Mouse (Mus musculus) liver, adult 2 months (tissue): Measurements from ENCODE around the gene Dglucy. TPM values are rescaled to one million over a fixed set of nuclear protein-coding genes. Genes with fewer than 3 reads are reported as not detected.

Source experiments
- DNase-seq: peaks from one replicate; pipeline ENCODE4 v3.0.0-alpha.2; 2011; ENCODE audit warnings: low read depth, low spot score; ENCODE audit errors: extremely low read depth
- H3K27ac ChIP-seq: fragments of 200-500 bp; replicated peaks from 2 replicates; pipeline ENCODE4 v1.5.1; 2012; ENCODE audit warnings: low read depth, mild to moderate bottlenecking, control low read depth, inconsistent platforms, low read length; ENCODE audit not compliant: insufficient read depth
- H3K27me3 ChIP-seq: fragments of 200-500 bp; 2 replicates; pipeline ENCODE4 v1.6.1; 2012; ENCODE audit warnings: mild to moderate bottlenecking, moderate library complexity, low read length, inconsistent platforms; ENCODE audit not compliant: control insufficient read depth, insufficient read depth
- H3K36me3 ChIP-seq: fragments of 200-500 bp; 2 replicates; pipeline ENCODE4 v1.6.1; 2012; ENCODE audit warnings: low read length, inconsistent platforms; ENCODE audit not compliant: control insufficient read depth, insufficient read depth
- H3K4me1 ChIP-seq: fragments of 200-500 bp; 2 replicates; pipeline ENCODE4 v1.6.1; 2011; ENCODE audit warnings: low read length; ENCODE audit not compliant: control insufficient read depth, insufficient read depth
- H3K4me3 ChIP-seq: fragments of 200-500 bp; 2 replicates; pipeline ENCODE4 v1.5.1; 2011; ENCODE audit warnings: low read depth, mild to moderate bottlenecking, control low read depth, low read length, moderate library complexity; ENCODE audit not compliant: insufficient read depth
- H3K79me2 ChIP-seq: fragments of 200-500 bp; 2 replicates; pipeline ENCODE4 v1.6.1; 2012; ENCODE audit warnings: inconsistent platforms, mild to moderate bottlenecking, low read length, moderate library complexity; ENCODE audit not compliant: control insufficient read depth, insufficient read depth
- H3K9ac ChIP-seq: fragments of 200-500 bp; 2 replicates; pipeline ENCODE4 v1.6.1; 2012; ENCODE audit warnings: low read depth, mild to moderate bottlenecking, control low read depth, inconsistent platforms, low read length
- CTCF ChIP-seq: fragments of 200-500 bp; IDR thresholded peaks from 2 replicates; pipeline ENCODE4 v1.5.1; 2011; ENCODE audit warnings: low read depth, low read length, control low read depth
- POLR2A ChIP-seq: fragments of 200-500 bp; IDR thresholded peaks from 2 replicates; pipeline ENCODE4 v1.6.1; 2011; ENCODE audit warnings: low read length, control low read depth; ENCODE audit not compliant: insufficient read depth; ENCODE audit errors: extremely low read depth
- WGBS: fragments of 180-500 bp; shearing (Covaris S2); methylation state at CpG from one replicate; pipeline ENCODE4 v1.1.7; 2018; 5-methylcytosine and 5-hydroxymethylcytosine counted together
- polyA plus RNA-seq: library from polyadenylated mRNA; depleted of rRNA; stranded (reverse); fragments of >200 nt; gene quantifications from 2 replicates; pipeline ENCODE4 v1.2.3, GENCODE M21; 2012
- total RNA-seq: library from RNA; depleted of rRNA; stranded (reverse); fragments of >200 nt; gene quantifications from 2 replicates; pipeline ENCODE4 v1.2.3, GENCODE M21; 2014

Dglucy gene
- total and polyA plus RNA-seq, 2 experiments: 35.2 to 36.8 TPM

DNA sequence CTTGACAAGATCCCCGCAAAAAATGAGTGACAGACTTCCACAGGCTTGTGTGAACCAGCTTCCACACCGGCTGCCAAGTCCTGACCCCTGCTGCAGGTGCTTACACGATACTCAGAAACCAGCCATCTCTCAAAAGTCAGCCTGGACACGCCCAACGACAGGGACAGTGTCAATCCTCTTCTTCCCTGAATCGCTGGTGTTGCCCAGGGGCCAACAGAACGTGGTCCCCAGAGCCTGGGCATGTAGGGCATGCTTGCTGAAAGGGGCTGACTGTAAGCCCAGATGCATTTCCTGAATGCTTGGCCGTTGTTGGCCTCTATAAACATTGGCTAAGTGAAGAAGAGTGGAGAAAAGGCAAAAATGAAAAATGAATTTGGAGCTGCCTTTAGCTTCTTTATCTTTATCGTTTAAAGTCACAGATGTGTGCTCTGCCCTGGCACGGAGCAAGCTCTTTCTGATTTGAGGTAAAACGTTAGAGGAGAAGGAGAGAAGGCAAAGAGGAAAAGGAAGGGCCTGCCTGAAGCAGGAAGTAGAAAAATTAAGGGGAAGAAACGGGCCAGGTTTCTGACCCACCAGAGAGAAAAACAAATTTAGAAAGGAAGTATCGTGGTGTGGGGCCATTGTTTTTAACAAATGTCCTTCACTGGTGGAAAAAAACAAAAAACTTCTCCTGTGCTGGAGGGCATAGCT lies 14.4 kb upstream of the Dglucy start:
- no peaks in the 10 kb centered on the region for H3K27me3 ChIP-seq
- no peak overlapping the region for H3K4me3 ChIP-seq
- TF ChIP-seq CTCF (no peak), POLR2A (no peak)
- no peaks in the 10 kb centered on the region for H3K36me3 ChIP-seq
- no peaks in the 10 kb centered on the region for H3K79me2 ChIP-seq
- DNase-seq: no peak
- H3K9ac ChIP-seq: no peak overlapping the region
- H3K27ac ChIP-seq: no peak overlapping the region
- WGBS: 59% methylated on average over 13 of the region's 13 CpGs
- H3K4me1 ChIP-seq: no peaks in the 10 kb centered on the region

DNA sequence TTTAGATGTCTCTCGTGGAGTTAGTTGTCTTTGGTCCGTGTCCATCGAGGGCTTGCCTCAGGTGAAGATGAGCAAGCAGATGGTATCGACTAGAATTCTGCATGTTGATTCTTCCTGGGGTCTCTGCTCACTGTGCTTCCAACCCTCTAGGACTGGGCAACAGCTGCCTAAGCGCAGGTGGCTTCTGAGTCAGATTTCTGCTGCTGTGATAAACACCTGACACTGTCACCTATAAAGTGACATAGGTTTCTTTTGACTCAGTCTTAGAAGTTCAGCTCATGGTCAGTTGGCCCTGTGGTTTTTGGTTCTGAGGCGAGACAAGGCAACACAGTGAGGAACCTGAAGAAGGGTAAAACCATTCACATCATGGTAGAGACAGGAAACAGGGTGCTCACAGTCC lies 9.0 kb upstream of the Dglucy start:
- Histone ChIP-seq H3K4me1 (peaks cover 2% of the 10 kb centered on the region; the same call in 1 of the 2 replicates), H3K27me3 (no peaks in the 10 kb centered on the region), H3K36me3 (no peaks in the 10 kb centered on the region), H3K4me3 (no peak overlapping the region), H3K27ac (no peak overlapping the region), H3K79me2 (no peaks in the 10 kb centered on the region), H3K9ac (no peak overlapping the region)
- 96% methylated on average over 6 of the region's 6 CpGs for WGBS
- no peak for DNase-seq
- TF ChIP-seq POLR2A (no peak), CTCF (no peak)

DNA sequence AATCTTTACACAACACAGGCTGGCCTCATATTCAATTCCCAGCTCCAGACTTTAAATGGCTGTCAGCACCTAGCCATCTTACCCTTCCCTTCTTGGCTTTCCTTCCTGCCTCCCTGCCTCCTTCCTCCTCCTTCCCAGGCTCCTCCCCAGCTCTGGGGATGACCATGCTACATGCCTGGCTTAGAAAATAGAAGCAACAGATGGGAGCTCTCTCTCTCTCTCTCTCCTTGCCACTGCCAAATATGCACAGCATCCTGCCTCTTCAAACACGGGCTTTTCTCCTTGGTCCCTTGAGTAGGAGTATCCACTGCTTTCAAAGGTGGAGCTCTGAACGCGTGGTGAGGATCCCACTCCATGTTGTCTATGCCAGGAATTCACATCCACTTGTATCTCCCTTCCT lies 8.1 kb upstream of the Dglucy start:
- no peaks in the 10 kb centered on the region for H3K79me2 ChIP-seq
- peaks cover 3% of the 10 kb centered on the region for H3K4me1 ChIP-seq
- no peak overlapping the region for H3K4me3 ChIP-seq
- no peak overlapping the region for H3K9ac ChIP-seq
- H3K27me3 ChIP-seq: no peaks in the 10 kb centered on the region
- WGBS: 75% methylated on average over 3 of the region's 3 CpGs
- no peak overlapping the region for H3K27ac ChIP-seq
- H3K36me3 ChIP-seq: no peaks in the 10 kb centered on the region
- no peak for TF ChIP-seq POLR2A
- TF ChIP-seq CTCF: no peak
- DNase-seq: no peak

DNA sequence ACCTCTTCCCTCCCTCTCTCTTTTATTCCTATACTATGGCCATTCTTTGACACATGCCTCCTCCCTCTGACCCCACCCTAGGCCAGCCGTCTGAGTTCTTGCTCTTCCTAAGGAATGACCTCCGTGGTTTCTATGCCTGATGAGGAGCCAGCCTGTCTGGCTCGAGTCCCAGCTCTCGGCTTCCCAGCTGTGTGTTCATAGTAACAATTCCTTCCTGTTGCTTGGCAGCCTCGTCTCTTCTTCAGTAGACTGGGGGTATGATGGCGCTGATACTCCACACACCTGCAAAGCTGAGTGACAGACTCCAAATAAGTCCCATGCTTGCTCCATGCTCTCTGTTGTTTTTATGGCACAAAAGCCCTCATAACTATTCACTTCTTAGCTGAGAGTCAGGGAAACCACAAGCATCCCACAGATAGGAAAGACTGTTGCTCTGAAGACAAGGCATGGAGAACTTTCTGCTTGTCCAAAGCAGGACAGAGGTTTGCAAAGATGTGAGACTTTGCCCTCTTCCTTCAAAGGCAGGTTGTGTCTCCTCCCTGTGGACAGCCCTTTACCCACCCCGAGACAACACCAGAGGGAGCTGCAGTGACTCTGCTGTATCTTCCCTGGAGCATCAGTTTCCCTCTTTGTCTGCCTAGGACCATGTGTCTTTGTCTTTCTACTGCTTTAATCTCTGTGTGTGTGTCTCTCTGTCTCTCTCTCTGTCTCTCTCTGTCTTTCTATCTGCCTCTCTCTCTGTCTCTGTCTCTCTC lies 6.5 kb upstream of the Dglucy start:
- WGBS: 41% methylated on average over 7 of the region's 7 CpGs
- no peak overlapping the region for H3K4me3 ChIP-seq
- no peaks in the 10 kb centered on the region for H3K79me2 ChIP-seq
- H3K4me1 ChIP-seq: peaks cover 9% of the 10 kb centered on the region
- no peaks in the 10 kb centered on the region for H3K27me3 ChIP-seq
- no peaks in the 10 kb centered on the region for H3K36me3 ChIP-seq
- TF ChIP-seq POLR2A (no peak), CTCF (peak; percentile 79)
- peak; percentile 45 for DNase-seq
- no peak overlapping the region for H3K9ac ChIP-seq
- no peak overlapping the region for H3K27ac ChIP-seq

DNA sequence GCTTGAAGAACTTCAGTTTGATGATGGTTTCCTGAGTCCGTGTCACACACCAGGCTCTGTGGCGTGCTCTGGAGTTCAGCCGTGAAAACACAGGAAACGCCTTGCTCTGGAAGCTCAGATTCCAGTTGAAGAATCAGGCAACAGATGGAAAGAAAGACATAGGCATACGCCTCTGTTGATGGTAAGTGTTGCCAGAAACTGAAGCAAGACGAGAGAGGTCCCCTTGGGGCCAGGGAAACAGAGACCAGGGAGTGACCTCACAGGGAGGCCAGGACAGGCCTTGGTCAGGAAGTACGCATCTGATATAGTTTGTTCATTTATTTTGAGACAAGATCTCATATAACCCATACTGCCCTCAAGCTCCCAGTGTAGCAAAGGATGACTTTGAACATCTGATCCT lies 4.1 kb upstream of the Dglucy start:
- H3K36me3 ChIP-seq: no peaks in the 10 kb centered on the region
- H3K79me2 ChIP-seq: no peaks in the 10 kb centered on the region; the same call in 1 of the 2 replicates
- H3K9ac ChIP-seq: no peak overlapping the region
- no peak overlapping the region for H3K27ac ChIP-seq
- peaks cover 15% of the 10 kb centered on the region for H3K4me1 ChIP-seq
- H3K4me3 ChIP-seq: no peak overlapping the region
- no peak for DNase-seq
- no peaks in the 10 kb centered on the region for H3K27me3 ChIP-seq
- TF ChIP-seq CTCF (no peak), POLR2A (no peak)
- 86% methylated on average over 7 of the region's 7 CpGs for WGBS

DNA sequence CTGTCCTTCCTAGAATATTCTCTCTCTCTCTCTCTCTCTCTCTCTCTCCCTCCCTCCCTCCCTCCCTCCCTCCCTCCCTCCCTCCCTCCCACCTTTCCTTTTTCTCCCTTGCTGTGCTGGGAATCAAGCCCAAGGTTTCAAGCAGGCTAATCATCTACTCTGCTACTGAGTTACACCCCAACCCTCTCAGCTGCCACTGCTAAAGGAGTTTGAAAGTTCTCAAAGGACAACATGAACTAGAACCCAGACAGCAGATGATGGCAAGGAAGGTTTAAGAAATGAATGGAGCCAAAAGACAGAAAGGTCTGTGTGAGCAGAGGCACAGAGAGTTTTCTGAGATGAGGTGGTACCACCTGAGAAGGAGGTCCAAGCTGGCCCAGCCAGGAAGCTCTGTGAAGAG lies 3.6 kb upstream of the Dglucy start:
- Histone ChIP-seq H3K4me1 (peaks cover 19% of the 10 kb centered on the region), H3K36me3 (no peaks in the 10 kb centered on the region), H3K79me2 (peaks cover 2% of the 10 kb centered on the region; the same call in 1 of the 2 replicates), H3K27me3 (no peaks in the 10 kb centered on the region), H3K27ac (no peak overlapping the region), H3K9ac (no peak overlapping the region), H3K4me3 (no peak overlapping the region)
- TF ChIP-seq CTCF: no peak
- no peak for TF ChIP-seq POLR2A
- DNase-seq: no peak
